Mouse (Mus musculus): Measurements from ENCODE around the gene Hmcn2.

Gene Hmcn2

GRCm38 (mm10) chr2:31314007-31314465 is at the start of gene Hmcn2:
Gene Hmcn2 (plus strand): TSS chr2:31314415.
- DNase-seq = no peak

GRCm38 (mm10) chr2:31267447-31267846 is 46.8 kb upstream of the Hmcn2 start:
- DNase-seq = no peak

GRCm38 (mm10) chr2:31268631-31269030 is 45.6 kb upstream of the Hmcn2 start:
- no peak for DNase-seq

GRCm38 (mm10) chr2:31269188-31269587 is 45.0 kb upstream of the Hmcn2 start:
- no peak for DNase-seq

GRCm38 (mm10) chr2:31269847-31270246 is 44.4 kb upstream of the Hmcn2 start:
- DNase-seq = no peak

GRCm38 (mm10) chr2:31270470-31270869 is 43.7 kb upstream of the Hmcn2 start:
- DNase-seq = no peak

- no peak for DNase-seq
These were observed 43.1 kb upstream of the Hmcn2 start for GRCm38 (mm10) chr2:31271071-31271470.

GRCm38 (mm10) chr2:31274993-31275392 is 39.2 kb upstream of the Hmcn2 start:
- no peak for DNase-seq

GRCm38 (mm10) chr2:31277810-31278209 is 36.4 kb upstream of the Hmcn2 start:
- DNase-seq = no peak

GRCm38 (mm10) chr2:31278483-31278882 is 35.7 kb upstream of the Hmcn2 start:
- DNase-seq = no peak

GRCm38 (mm10) chr2:31281138-31281537 is 33.1 kb upstream of the Hmcn2 start:
- DNase-seq = no peak

- DNase-seq = no peak
These were observed 31.9 kb upstream of the Hmcn2 start for GRCm38 (mm10) chr2:31282266-31282665.

- no peak for DNase-seq
These were observed 31.3 kb upstream of the Hmcn2 start for GRCm38 (mm10) chr2:31282880-31283279.

GRCm38 (mm10) chr2:31284531-31284930 is 29.7 kb upstream of the Hmcn2 start:
- no peak for DNase-seq

- DNase-seq = peak; percentile 66
These were observed 22.8 kb upstream of the Hmcn2 start for GRCm38 (mm10) chr2:31291421-31291820.

GRCm38 (mm10) chr2:31294985-31295384 is 19.2 kb upstream of the Hmcn2 start:
- DNase-seq = peak; percentile 79

- no peak for DNase-seq
These were observed 17.8 kb upstream of the Hmcn2 start for GRCm38 (mm10) chr2:31296395-31296794.

- DNase-seq = peak; percentile 63
These were observed 16.5 kb upstream of the Hmcn2 start for GRCm38 (mm10) chr2:31297602-31298268.

GRCm38 (mm10) chr2:31298814-31299213 is 15.4 kb upstream of the Hmcn2 start:
- DNase-seq = no peak

GRCm38 (mm10) chr2:31299266-31299665 is 14.9 kb upstream of the Hmcn2 start:
- DNase-seq = peak; percentile 47

- no peak for DNase-seq
These were observed 14.2 kb upstream of the Hmcn2 start for GRCm38 (mm10) chr2:31299996-31300395.

GRCm38 (mm10) chr2:31303177-31303576 is 11.0 kb upstream of the Hmcn2 start:
- DNase-seq = no peak

- no peak for DNase-seq
These were observed 10.0 kb upstream of the Hmcn2 start for GRCm38 (mm10) chr2:31304191-31304590.

GRCm38 (mm10) chr2:31304801-31305665 is 9.2 kb upstream of the Hmcn2 start:
- DNase-seq = no peak
